Mouse (Mus musculus) right cerebral cortex, postnatal 4 days (tissue): ENCODE measurements around the gene A830018L16Rik.
A peak's percentile ranks its signal among the peaks of the same experiment; 100 is the strongest.
"Not testable (repeated sequence)": the region's sequence is repeated elsewhere in the genome, so short reads cannot be mapped to it uniquely, and the experiment has no call there.

ENCODE experiments used
- DNase-seq: peaks from one replicate; pipeline ENCODE4 v3.0.0-alpha.2; 2022

A830018L16Rik gene

DNA sequence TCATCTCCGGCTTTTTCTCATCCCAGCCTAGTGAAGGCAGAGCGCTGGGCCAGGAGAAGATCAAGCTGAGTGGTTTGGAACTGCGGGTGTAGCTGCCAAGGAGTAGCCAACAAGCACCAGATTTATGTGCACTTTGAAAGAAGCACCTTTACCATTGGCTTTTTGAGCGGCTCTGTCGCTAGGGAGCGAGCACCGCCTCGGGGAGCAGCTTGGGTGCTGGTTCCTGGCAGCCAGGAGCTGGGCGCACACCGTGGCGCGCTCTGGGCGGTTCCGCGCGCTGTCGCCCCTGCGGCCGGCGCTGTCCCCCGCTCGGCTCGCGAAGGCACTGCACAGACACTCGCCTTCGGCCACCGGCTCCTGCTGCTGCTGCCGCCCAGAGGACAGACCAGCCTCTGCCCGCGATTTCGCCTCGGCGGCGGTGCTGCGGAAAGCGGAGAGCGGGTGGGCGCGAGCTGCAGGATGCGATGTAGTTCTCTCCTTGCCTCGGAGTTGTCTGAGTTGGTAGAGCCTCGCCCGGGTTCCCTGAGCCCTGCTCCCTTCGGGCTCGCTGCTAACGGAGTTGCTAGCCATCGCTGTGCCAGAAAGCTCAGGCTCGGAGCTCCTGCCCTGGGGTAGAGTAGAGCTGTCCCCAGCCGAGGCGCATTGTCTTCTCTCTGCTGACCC is at the start of gene A830018L16Rik:
A830018L16Rik (plus strand) TSS at position 212 of the 663 bp plus-strand sequence.
- DNase-seq: peak; percentile 79

DNA sequence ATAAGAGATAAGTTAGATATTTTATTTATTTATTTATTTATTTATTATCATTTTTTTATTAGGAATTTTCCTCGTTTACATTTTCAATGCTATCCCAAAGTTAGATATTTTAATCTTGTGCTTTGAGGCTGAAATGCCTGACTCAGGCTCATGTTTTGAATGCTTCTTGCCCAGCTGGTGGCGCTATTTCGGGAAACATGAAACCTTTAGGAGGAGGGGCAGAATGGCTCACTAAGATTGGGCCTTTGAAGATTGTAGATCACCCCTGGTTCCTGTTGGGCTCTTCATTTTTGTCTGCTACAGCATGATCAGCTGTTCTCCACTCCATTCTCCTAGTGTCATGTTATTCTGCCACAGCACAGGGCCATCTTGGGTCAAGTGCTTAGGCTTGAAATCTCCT is 28.1 kb upstream of the A830018L16Rik start:
- no peak for DNase-seq

DNA sequence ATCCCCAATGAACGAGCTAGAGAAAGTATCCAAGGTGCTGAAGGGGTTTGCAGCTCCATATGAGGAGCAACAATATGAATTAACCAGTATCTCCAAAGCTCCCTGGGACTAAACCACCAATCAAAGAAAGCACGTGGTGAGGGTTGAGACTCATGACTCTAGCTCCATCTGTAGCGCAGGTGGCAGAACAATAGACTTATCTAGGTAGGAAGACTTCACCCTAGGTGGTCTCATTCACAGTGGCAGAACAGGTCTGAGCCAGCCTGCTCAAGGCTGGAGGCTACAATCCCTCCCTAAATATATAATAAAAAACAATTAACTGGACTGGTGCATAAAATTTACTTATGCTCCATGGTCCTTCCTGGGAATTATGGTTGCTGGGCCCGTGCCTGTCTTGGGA is 18.5 kb upstream of the A830018L16Rik start:
- DNase-seq: no peak

DNA sequence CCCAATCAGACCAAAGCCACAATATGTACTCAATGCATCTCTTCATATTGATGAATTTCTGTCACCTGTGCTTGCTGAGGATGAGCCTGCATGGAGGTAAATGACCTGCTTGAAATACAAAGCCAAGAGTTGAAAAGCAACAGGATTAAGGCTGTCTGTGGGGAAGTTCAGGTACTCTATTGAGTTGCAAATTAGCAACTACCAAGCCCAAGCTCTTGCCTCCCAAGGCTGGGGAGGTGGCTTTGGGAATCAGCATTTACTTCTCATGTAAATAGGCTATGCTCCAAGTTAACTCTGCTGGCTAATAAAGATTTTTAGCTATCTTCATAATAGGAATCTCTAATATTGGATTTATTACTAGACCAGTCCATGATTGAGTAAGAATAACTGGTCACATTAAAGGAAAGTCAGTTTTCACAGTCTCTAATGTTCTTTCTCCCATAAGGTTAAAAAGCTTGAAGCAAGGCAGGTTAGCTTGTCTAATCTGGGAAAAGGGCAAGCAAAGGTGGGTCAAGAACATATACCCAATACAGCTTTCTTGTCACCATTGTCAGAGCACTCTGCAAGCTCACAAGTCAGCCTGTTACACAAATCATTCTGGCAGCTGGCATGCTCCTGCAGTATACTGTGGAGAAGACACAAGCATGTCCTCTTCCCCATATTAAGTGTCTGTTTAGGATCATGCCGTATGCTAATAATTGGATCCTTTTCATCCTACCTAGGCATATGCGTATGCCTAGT is 17.7 kb upstream of the A830018L16Rik start:
- no peak for DNase-seq

DNA sequence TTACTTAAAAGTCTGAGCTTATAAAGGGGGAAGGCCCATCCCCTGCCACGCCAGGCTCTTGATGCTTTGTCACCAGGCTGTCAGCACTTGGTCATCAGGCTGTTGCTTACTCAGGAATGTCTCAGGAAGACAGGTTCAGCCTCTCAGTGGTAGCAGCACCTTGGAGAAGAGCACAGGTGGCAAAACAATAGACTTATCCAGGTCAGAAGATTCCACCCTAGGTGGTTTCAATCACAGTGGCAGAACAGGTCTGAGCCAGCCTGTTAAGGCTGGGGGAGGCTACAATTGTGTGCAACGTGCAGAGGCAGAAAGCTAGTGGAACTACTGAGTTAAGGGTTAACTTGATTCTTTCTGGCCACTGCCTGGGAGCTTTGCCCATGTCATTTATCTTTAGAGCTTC is 12.7 kb upstream of the A830018L16Rik start:
- DNase-seq: no peak

DNA sequence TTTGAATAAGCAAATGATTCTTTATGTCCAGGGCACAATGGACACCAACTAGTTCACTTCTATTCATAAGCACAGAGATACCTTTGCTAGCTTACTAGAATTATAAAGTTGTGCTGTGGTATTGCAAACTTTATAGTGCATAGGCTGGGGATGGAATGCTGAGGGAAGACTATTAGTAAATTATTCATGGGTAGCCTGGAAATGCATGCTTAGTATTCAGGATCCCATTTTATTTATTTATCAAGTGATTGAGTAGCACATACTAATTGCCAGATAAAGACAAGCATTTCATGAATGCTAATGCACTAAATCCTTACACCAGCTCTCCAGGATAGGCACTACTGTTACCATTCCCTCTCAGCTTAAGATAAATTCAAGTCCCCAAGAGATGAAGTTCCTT is 8.4 kb upstream of the A830018L16Rik start:
- DNase-seq: no peak

DNA sequence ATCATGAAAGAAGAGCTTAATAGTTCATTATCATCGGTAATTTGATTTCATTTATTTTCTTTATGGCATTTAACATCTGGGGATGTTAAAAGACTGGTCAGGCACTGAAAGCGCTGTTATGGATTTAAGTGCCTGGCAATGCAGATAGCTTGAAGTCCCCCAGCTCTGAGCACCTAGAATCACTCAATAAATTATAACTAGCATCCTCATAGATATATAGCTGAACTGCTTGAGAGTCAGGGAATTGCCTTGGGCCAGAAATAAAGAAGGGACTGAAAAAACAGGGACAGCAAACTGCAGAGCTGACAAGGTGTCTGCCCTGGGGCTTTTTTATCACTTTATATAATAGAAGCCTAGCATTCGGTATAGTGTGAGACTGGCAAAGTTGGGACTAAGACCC is 7.9 kb upstream of the A830018L16Rik start:
- no peak for DNase-seq

DNA sequence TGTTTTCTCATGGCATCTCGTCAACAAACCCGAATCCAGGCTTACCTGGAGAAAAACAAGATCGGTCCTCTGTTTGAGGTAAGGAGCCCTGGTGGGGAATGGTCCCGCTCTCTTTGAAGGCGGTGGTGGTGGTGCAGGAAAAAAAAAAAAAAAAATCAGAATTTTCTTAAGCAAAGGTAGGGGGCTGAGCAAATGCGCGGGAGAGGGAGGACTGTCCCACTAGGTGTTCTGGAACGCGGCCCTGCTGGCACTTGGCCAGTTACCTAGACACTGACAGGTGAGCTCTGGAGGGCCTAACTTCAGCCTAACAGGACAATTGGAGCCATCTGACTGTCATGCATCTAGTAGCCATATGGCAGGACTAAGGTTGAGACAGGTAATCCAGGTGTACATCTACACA is 655 bp downstream of the A830018L16Rik start:
- peak; percentile 48 for DNase-seq

DNA sequence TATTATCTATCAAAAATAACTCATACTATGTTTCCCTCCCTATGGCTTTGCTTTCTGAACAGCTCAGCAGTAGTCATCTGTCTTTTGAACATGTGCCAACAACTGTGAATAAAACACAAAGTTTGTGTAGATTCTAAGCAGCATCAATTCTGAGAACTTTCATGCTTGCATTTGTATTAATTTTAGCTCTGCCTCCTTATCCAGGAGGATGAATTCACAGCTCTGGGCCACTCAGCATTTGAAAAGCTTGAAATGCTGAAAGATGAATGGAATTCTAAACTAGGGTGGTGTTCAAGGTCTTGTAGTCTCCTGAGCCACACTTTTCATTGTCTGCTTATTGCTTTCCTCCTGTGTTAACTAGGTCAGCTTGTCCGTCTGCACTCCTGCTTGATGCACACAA is 13.4 kb downstream of the A830018L16Rik start:
- DNase-seq: no peak

DNA sequence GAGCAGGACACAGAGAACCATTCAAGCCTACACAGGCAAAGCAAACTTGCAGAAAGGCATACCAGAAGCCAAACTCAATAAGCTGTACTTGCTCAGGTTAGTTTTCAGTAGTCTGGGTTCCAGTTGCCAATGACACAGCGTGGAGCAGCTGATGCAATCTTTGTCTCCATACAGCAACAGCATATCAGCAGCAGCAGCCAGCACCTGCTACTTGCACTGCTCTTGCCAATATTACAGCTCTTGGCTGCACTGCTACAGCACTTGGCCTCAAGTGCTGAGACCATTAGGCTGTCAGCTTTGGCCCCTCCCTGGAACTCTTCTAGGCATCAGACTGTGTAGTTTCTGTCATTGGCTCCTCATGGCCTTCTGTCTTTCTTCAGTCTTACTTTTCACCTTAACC is 44.4 kb downstream of the A830018L16Rik start:
- DNase-seq: no peak

DNA sequence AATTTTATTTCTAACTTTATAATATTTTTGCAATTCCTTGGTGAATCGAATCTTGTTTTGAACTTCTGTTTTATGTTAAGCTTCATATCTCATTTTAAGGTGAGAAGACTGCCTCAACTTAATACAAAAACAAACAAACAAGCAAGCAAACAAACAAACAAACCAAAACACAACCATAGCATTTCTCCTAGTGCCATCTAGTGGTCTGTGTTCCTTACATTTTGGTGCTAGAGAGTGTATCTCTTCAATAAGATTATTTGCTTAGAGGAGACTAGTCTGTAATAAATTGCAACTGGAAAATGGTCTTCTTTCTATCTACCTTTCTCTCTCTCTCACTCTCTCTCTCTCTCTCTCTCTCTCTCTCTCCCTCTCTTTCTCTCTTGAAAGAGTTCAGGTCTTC is 52.4 kb downstream of the A830018L16Rik start:
- no peak for DNase-seq

DNA sequence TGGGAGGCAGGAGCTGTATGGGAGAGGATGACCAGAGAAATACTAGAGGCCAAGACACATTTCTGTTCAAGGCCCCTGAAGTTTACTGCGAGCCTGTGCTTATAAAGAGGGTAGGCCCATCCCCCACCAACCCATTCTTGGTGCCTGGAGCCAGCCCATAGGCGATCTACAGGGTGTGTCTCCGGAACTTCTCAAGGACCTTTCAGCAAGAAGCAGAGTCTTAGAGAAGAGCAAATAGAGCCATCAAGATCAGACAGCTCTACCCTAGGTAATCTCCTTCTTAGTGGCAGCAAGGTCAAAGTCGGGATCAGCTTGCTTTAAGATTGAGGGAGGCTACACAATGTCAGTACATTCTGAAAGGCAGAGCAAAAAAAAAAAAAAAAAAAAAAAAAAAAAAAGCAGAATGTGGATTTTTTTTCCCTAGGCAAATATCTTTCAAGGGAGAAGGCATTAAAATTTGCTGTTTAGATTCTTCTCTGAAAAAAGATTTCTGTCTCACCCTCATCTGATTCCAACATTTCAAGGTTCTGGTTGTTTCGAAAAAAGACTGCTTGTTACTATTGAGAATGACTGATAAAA is 53.2 kb downstream of the A830018L16Rik start:
- DNase-seq: no peak

DNA sequence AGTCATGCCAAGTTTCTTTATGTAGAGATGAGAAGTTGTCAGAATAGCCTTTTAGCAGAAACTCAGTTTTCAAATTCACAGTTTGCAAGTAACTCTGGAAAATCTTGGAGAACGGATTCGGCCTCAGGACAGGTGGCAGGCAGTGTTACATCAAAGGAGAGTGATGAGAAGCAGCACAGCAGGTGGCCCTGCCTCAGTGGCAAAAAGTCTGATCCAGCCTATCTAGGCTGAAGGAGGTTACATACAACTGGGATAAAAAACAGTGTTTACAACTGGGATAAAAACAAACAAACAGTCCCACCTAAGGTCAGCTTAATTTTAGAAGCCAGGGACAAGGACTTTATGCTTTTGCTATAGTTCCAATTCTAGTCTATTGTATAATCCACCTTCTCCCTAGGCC is 79.0 kb downstream of the A830018L16Rik start:
- no peak for DNase-seq

DNA sequence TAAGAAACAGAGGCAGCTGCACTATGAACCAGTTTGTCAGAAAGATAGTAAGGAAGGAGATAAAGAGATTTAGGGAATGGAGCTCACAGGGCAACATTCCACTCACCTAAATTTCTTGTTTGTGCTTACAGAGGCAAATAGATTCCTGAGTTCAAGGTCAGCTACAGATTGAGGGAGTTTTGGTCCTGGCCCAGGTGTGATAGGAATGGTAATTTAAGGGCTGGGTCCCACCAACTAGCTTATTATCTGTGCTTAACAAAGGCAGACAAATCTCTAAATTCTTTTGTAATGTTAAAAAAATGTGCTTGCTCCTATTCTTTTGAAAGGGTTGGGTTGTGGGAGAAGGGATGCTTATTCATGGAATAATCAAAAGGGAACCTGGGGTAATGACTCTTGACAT is 87.7 kb downstream of the A830018L16Rik start:
- DNase-seq: no peak

DNA sequence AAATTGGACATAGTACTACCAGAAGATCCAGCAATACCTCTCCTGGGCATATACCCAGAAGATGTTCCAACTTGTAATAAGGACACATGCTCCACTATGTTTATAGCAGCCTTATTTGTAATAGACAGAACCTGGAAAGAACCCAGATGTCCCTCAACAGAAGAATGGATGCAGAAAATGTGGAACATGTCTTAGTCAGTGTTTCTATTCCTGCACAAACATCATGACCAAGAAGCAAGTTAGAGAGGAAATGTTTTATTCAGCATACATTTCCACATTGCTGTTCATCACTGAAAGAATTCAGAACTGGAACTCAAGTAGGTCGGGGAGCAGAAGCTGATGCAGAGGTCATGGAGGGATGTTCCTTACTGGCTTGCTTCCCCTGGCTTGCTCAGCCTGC is 135.9 kb downstream of the A830018L16Rik start:
- not testable (repeated sequence) for DNase-seq

DNA sequence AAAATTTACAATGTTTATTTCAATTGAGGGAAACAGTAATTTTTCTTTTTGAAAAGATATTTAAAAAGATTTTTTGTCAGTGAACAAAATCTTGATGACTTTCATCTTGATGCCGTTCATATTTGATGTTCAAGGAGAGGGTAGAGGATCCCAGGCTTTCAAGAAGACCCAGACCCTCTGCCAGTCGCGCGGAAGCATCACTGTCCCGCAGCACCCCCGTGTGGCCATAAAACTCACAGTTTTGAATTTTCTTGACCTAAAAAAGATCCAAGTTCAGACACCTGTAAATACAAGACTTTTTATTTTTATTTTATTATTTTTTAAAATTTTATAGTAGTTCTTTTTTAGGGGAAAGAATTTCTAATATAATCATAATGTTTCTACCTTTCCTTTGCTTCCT is 151.4 kb downstream of the A830018L16Rik start:
- peak; percentile 75 for DNase-seq

DNA sequence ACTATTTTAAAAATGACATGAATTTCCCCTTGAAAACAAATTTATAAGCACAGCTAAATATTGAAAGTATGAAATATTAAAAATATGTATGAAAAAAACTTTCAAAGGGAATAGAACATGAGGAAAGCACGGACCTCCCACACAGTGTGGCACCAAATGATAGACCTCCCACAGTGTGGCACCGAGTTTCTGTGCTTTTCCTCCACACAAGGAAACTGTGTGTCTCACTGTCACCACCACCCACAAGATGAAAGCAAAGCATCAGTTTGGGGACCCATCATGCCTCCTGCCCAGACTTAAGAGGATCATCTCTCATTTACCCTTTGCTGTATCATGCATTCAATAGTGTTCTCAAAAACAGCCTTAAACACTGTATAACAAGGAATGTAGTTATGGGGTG is 152.8 kb downstream of the A830018L16Rik start:
- DNase-seq: no peak

DNA sequence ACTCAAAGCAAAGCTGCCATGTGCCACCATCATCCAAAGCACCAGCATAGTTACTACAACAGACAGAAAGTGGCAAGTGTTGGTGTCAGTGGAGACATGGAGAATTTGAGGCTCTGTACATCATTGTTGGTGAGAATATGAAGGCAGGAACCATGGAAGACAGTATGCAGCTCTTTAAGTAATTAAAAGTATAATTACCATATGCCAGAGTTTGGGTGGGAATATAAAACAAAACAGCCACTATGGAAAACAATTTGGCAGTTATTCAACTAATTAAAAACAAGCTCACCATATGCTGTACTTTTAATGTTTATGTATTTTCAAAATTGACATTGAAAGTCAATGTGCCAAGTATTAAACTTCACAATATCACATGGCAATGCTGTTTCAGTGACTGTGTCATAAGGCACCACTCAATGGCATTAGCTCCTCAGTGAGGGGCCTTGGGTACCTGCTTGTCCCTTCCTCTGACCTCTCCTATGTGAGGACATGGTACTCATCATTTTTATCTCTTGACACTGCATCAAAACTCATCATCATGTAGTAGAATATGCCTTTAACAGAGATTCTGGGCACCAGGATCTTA is 153.5 kb downstream of the A830018L16Rik start:
- no peak for DNase-seq

DNA sequence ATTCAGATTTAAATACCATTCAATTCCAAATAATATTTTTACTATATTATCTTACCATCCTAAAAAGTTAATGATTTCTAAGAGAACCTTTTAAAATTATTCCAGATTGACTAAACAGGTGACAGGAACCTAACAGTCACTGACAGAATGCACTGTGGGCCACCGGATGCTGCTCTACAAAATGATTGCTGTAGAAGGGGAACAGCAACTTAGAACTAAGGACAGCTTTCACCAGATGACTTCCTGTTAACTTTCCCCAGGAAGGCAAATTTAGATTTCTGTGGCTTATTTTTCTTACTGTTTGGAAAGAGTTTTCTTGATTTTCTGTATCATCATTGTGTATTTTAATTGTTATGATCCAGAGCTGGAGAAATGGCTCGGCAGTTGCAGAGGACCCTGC is 156.4 kb downstream of the A830018L16Rik start:
- DNase-seq: no peak

DNA sequence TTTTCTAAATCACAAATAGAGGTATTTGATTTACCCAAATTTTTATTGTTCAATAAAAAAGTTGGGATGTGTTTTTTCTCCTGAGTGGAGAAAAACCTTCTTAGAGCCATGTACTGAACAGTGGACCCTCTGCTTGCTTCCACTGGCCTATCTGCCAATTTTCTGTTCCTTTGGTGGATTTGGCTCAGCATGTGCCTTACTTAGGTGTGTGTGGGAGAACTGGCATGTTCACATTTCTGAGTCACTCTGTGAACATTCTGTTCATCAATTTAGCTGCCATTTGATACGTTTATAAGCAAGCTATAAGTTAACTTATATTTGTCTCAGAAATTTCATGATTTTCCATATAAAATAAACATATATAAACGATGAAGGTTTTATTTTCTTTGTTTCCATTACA is 159.6 kb downstream of the A830018L16Rik start:
- no peak for DNase-seq

DNA sequence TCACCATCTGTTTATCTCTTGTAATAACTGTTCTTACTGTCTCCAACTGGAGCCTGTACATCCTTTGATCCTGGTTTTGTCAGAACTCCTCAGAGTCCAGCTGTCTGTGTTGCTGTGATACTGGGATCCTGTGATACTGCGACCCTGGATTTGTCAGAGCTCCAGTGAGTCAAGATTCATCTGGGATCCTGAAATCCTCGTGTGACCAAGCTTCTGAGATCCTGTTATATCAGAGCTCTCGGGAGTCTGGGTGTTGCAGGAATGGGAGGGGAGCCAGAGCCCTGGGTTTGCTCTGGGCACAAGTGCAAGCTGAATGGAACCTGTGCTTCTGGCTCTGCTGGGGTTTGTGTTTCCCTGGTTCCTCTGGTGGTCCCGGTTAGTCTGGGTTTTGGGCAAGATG is 166.1 kb downstream of the A830018L16Rik start:
- no peak for DNase-seq

DNA sequence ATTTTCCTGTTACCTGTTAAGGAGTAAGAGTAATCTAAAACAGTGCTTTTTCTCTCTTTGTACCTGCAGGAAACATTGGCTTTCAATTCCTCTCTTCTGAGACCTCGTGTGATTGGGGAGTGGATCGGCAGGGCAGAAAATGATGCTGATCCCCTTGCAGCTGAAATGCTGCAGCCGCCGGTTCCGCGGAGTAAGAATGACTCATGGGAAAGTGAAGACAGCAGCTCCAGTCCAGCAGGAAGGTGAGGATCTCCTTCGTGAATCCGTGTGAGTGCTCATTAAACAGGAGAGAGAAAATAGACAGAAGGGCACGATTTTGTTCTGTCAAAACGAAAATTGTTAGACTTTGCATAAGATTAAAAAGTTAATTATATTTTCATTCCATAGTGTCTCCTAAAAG is 174.4 kb downstream of the A830018L16Rik start:
- DNase-seq: no peak

DNA sequence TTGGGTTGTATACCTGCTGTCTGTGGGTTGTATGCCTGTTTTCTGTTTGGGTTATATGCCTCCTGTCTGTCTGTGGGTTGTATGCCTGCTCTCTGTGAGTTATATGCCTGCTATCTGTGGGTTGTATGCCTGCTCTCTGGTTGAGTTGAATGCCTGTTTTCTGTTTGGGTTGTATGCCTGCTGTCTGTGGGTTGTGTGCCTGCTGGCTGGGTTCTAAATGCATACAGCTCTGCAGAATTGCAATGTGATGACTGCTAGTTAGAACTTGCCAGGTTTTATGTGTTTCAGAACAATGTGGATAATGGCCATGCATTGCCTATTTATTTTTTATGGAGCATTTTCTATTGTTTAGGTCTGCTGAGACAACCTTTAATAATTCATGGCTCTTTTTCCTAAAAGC is 236.2 kb downstream of the A830018L16Rik start:
- no peak for DNase-seq

DNA sequence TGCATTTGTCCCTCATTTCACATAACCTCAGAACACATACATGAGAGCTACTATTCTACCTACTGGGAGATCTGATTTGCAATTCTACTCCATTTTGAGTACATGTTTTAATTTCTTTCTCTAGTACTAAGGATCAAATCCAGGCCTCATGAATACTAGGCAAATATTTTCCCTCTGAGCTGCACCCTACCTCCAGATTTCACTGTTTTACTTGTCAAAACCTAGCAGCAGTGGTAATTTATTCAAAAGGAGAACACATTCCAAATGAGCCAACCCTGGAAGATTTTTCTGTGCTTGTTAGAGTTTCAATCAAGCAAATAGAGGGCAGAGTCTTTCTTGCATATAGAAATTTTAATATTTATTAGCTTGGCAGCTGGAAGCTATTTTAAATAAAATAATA is 238.9 kb downstream of the A830018L16Rik start:
- DNase-seq: no peak
